Mouse (Mus musculus) myocyte (in vitro differentiated cells): ENCODE data around the gene Tacc2.

Experiments used
- CEBPB ChIP-seq: IDR thresholded peaks from 2 replicates; pipeline ENCODE4 v1.6.1; 2011; ENCODE audit warnings: mild to moderate bottlenecking, moderate library complexity; ENCODE audit not compliant: poor library complexity, insufficient read depth, severe bottlenecking
- E2F4 ChIP-seq: IDR thresholded peaks from one replicate; pipeline ENCODE4 v1.6.1; 2011; ENCODE audit warnings: mild to moderate bottlenecking, control low read depth, moderate library complexity; ENCODE audit not compliant: insufficient read depth
- MAX ChIP-seq: IDR thresholded peaks from one replicate; pipeline ENCODE4 v1.6.1; 2011; ENCODE audit warnings: low read depth, mild to moderate bottlenecking, control low read depth
- MYOD1 ChIP-seq, 3 experiments: IDR thresholded peaks; one replicate each; pipeline ENCODE4 v1.6.1; 2011; ENCODE audit warnings: control low read depth in 2 of 3, low read depth in 2 of 3, mild to moderate bottlenecking in 2 of 3, moderate library complexity in 1 of 3; ENCODE audit not compliant: insufficient read length in 2 of 3, control insufficient read depth in 1 of 3
- MYOG ChIP-seq, 3 experiments: IDR thresholded peaks; one replicate each; pipeline ENCODE4 v1.6.1; 2011; ENCODE audit warnings: control low read depth in 2 of 3, low read depth in 2 of 3, mild to moderate bottlenecking in 2 of 3; ENCODE audit not compliant: insufficient read length in 2 of 3, control insufficient read depth in 1 of 3, insufficient read depth in 1 of 3
- POLR2A ChIP-seq: IDR thresholded peaks from one replicate; pipeline ENCODE4 v1.6.1; 2011; ENCODE audit warnings: low read depth, mild to moderate bottlenecking, control low read depth, moderate library complexity; ENCODE audit not compliant: insufficient read length
- POLR2AphosphoS2 ChIP-seq: IDR thresholded peaks from one replicate; pipeline ENCODE4 v1.6.1; 2011; ENCODE audit warnings: low read depth, control low read depth; ENCODE audit not compliant: insufficient read length
- SRF ChIP-seq: IDR thresholded peaks from one replicate; pipeline ENCODE4 v1.6.1; 2011; ENCODE audit warnings: low read depth; ENCODE audit not compliant: control insufficient read depth, insufficient read length
- TCF12 ChIP-seq: IDR thresholded peaks from one replicate; pipeline ENCODE4 v1.6.1; 2011; ENCODE audit warnings: mild to moderate bottlenecking, control low read depth; ENCODE audit not compliant: poor library complexity, insufficient read depth, severe bottlenecking
- TCF3 ChIP-seq: IDR thresholded peaks from one replicate; pipeline ENCODE4 v1.6.1; 2011; ENCODE audit warnings: low read depth, control low read depth; ENCODE audit not compliant: insufficient read length

DNA sequence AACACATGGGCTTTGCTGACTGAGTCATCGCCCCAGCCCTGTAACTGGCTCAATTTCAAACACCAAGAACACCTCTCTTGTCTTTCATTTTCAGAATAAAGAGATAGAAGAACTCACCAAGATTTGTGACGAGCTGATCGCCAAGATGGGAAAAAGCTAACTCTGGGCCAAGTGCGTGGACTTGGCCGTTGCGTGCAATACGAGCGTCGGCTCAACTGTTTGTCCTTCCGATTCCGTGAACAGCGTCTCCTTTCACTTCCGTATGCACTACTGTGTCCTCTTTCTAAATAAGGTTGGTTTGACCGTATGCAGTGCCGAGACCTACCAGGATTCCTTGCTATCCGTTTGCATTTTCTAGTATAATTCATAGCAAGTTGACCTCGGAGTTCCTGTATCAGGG is 186.9 kb downstream of the Tacc2 start:
- TF ChIP-seq POLR2A: no peak
- TF ChIP-seq CEBPB: no peak
- no peak for TF ChIP-seq MAX
- TF ChIP-seq TCF3: no peak
- TF ChIP-seq MYOG (IDR thresholded peaks at IDR 0.05; ENCODE audit: control insufficient read depth in 1 of 3, insufficient read depth in 1 of 3, insufficient read length in 2 of 3, low read depth in 2 of 3): no peak
- TF ChIP-seq E2F4: no peak
- no peak for TF ChIP-seq POLR2AphosphoS2
- TF ChIP-seq TCF12: no peak
- no peak for TF ChIP-seq MYOD1 (IDR thresholded peaks at IDR 0.05; ENCODE audit: control insufficient read depth in 1 of 3, insufficient read length in 2 of 3, low read depth in 2 of 3)
- TF ChIP-seq SRF: no peak
